Mouse (Mus musculus) limb, embryonic 15.5 days (tissue): ENCODE measurements at regions not wholly inside any gene's neighbourhood (a gene's known extent, or its start where the extent isn't known, plus 50 kb on each side); places are given as distances from the start of the nearest gene placed in this dataset. TPM values are rescaled to one million over a fixed set of nuclear protein-coding genes. Genes with fewer than 3 reads are reported as not detected.

Source experiments
- ATAC-seq: fragments of 200-750 bp; cut with Nextera tagmentation; 2 replicates; pipeline ENCODE4 v1.8.0; 2017; ENCODE audit warnings: low read depth, moderate TSS enrichment; ENCODE audit not compliant: insufficient number of reproducible peaks, low FRiP score, low TSS enrichment
- H3K27ac ChIP-seq: fragments of 300-500 bp; sonication (generic); 2 replicates; pipeline ENCODE4 v1.5.1; 2015; ENCODE audit warnings: moderate library complexity, mild to moderate bottlenecking, inconsistent platforms
- H3K27me3 ChIP-seq: fragments of 300-500 bp; sonication (generic); 2 replicates; pipeline ENCODE4 v1.6.1; 2015; ENCODE audit warnings: inconsistent platforms
- H3K36me3 ChIP-seq: fragments of 300-500 bp; sonication (generic); 2 replicates; pipeline ENCODE4 v1.6.1; 2015; ENCODE audit warnings: inconsistent platforms
- H3K4me1 ChIP-seq: fragments of 300-500 bp; sonication (generic); 2 replicates; pipeline ENCODE4 v1.6.1; 2015; ENCODE audit warnings: inconsistent platforms
- H3K4me2 ChIP-seq: fragments of 300-500 bp; sonication (generic); 2 replicates; pipeline ENCODE4 v1.6.1; 2015; ENCODE audit warnings: mild to moderate bottlenecking, inconsistent platforms
- H3K4me3 ChIP-seq: fragments of 300-500 bp; sonication (generic); 2 replicates; pipeline ENCODE4 v1.5.1; 2015; ENCODE audit warnings: mild to moderate bottlenecking, inconsistent platforms
- H3K9ac ChIP-seq: fragments of 300-500 bp; sonication (generic); 2 replicates; pipeline ENCODE4 v1.6.1; 2015; ENCODE audit warnings: inconsistent platforms
- H3K9me3 ChIP-seq: fragments of 300-500 bp; sonication (generic); 2 replicates; pipeline ENCODE4 v1.6.1; 2016; ENCODE audit warnings: inconsistent platforms
- WGBS: fragments of 180-500 bp; shearing (Covaris S2); methylation state at CpG from one replicate; pipeline ENCODE4 v1.1.7; 2015; 5-methylcytosine and 5-hydroxymethylcytosine counted together
- microRNA-seq: library from miRNA; unstranded; fragments of <30 nt; microRNA quantifications from one replicate; pipeline ENCODE4, GENCODE M21; 2016

DNA sequence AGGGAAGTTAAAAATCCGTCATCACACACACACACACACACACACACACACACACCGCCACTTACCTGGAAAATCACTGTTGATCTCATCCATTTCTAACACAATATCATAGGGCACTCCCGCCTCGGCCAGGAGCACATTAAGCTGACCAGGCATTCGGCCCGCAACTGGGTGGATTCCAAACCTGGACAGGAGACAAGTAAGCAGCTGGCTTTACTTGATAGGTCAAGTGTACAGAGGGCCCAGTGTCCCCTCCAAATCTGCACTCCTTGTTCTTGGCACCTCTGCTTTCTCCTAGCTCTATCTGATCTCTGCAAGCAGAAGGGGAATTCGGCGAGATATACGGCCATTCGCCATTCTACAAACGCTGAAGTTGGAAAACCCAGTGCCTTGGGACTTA, 88.6 kb upstream of the Paip1 start:
- Histone ChIP-seq H3K9me3 (no peaks in the 10 kb centered on the region), H3K36me3 (peaks cover 14% of the 10 kb centered on the region), H3K27me3 (no peaks in the 10 kb centered on the region), H3K4me2 (no peak overlapping the region), H3K4me3 (no peak overlapping the region), H3K27ac (no peak overlapping the region), H3K4me1 (no peaks in the 10 kb centered on the region), H3K9ac (no peak overlapping the region)
- WGBS = 85% methylated on average over 11 of the region's 11 CpGs
- no peak for ATAC-seq

DNA sequence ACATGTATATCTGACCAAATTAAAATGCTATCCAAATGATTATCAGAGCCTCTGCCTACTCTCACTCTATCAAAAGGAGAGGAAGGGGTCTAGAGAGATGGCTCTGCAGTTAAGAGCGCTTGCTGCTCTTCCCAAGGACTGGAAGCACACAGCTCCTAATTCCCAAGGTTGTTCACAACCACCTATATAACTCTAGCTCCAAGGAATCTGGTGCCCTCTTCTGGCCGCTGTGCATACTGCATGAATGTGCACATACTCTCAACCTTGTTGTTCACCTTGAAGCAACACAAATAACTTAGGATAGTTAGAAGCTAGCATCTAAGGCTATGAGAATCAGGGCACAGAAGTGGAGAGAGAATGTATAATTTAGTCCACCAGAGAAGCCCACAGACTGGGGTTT, 86.6 kb upstream of the Paip1 start:
- no peaks in the 10 kb centered on the region for H3K4me1 ChIP-seq
- no peak overlapping the region for H3K4me2 ChIP-seq
- no peak for ATAC-seq
- no peak overlapping the region for H3K9ac ChIP-seq
- H3K9me3 ChIP-seq = no peaks in the 10 kb centered on the region
- no peak overlapping the region for H3K27ac ChIP-seq
- WGBS = 37% methylated on average over 2 of the region's 2 CpGs
- H3K36me3 ChIP-seq = peaks cover 7% of the 10 kb centered on the region
- H3K27me3 ChIP-seq = no peaks in the 10 kb centered on the region
- H3K4me3 ChIP-seq = no peak overlapping the region

DNA sequence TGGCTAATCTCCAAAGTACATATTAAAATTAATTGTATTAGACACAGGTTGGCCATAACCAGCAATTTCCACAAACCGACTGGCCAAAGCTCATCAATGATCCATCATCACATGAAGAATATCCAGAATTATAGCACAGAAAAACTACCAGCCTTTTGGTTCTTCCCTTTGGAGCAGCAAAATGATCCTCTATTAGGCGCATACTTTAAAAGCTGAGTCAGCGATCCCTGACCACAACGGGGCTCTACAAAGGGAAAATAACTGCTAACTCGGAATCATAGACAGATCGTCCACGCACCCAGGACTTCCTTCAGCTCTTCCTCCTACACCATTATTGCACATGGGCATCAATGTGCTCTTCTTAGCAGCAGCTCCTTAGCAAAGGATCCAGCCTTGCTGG, 85.6 kb upstream of the Paip1 start:
- Histone ChIP-seq H3K27me3 (no peaks in the 10 kb centered on the region), H3K4me2 (no peak overlapping the region), H3K4me3 (no peak overlapping the region), H3K27ac (no peak overlapping the region), H3K9me3 (no peaks in the 10 kb centered on the region), H3K9ac (no peak overlapping the region), H3K36me3 (peaks cover 6% of the 10 kb centered on the region), H3K4me1 (no peaks in the 10 kb centered on the region)
- 84% methylated on average over 7 of the region's 7 CpGs for WGBS
- no peak for ATAC-seq

DNA sequence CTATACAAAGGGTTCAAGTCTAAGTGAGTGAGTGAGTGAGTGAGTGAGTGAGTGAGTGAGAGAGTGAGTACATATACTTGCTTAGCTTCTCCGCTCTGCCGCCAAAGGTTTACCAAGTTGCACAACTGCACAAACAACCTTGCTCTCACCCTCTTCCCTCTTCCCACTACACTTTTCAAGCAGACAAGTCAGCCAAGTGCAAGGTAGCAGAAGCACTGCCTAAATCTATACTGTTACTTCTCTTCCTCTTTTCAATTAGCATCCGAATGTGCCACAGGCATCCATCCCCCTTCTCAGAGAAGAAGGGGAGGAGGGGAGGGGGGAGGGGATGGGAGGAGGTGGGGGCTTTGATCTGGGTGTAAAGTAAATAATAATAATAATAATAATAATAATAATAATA, 80.4 kb upstream of the Paip1 start:
- no peaks in the 10 kb centered on the region for H3K9me3 ChIP-seq
- peaks cover 8% of the 10 kb centered on the region for H3K36me3 ChIP-seq
- no peak overlapping the region for H3K4me3 ChIP-seq
- no peak overlapping the region for H3K9ac ChIP-seq
- no peak overlapping the region for H3K27ac ChIP-seq
- no peaks in the 10 kb centered on the region for H3K27me3 ChIP-seq
- WGBS = 93% methylated on average over 3 of the region's 3 CpGs
- H3K4me1 ChIP-seq = no peaks in the 10 kb centered on the region
- no peak overlapping the region for H3K4me2 ChIP-seq
- no peak for ATAC-seq

DNA sequence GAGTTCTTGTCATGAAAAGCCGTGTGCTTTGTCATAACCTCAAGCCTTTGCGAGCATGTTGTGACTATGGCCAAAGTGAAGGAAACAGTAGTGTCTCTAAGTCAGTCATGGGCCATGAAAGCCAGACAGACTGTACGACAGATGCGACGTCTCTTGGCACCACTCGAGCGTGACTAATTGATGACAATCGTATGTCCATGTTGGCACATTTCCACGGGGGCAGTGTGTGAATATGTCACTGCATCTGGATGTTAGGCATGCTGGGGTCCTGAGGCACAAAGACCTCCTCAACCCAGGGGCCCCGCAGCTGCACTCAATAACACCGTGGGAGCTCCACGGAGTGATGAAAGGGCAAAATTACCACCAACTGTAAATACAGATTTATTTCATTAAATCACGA, 77.1 kb upstream of the Paip1 start:
- Histone ChIP-seq H3K4me3 (no peak overlapping the region), H3K27me3 (no peaks in the 10 kb centered on the region), H3K9ac (no peak overlapping the region), H3K36me3 (peaks cover 36% of the 10 kb centered on the region), H3K27ac (no peak overlapping the region), H3K4me1 (no peaks in the 10 kb centered on the region), H3K9me3 (no peaks in the 10 kb centered on the region), H3K4me2 (no peak overlapping the region)
- ATAC-seq = no peak
- WGBS = 38% methylated on average over 13 of the region's 13 CpGs

DNA sequence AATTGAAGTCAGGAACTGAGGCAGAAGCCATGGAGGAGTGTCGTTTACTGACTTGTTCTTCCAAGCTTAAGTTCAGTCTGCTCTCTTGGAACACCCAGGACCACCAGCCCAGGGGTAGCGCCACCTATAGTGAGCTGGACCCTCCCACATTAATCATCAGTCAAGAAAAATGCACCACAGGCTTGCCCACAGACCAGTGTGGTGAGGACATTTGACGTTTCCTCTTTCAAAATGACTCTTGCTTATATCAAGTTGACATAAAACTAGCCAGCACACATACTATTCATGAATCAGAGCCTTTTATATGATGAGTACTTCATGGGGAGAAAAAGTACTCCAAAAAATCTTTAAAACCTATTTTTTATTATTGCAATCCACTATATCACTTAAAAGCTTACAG, 69.7 kb upstream of the Paip1 start:
- Histone ChIP-seq H3K4me2 (no peak overlapping the region), H3K36me3 (peaks cover 51% of the 10 kb centered on the region), H3K4me1 (no peaks in the 10 kb centered on the region), H3K9me3 (no peaks in the 10 kb centered on the region), H3K9ac (no peak overlapping the region), H3K4me3 (no peak overlapping the region), H3K27ac (no peak overlapping the region), H3K27me3 (no peaks in the 10 kb centered on the region)
- ATAC-seq = no peak
- WGBS = 83% methylated on average over 3 of the region's 3 CpGs

DNA sequence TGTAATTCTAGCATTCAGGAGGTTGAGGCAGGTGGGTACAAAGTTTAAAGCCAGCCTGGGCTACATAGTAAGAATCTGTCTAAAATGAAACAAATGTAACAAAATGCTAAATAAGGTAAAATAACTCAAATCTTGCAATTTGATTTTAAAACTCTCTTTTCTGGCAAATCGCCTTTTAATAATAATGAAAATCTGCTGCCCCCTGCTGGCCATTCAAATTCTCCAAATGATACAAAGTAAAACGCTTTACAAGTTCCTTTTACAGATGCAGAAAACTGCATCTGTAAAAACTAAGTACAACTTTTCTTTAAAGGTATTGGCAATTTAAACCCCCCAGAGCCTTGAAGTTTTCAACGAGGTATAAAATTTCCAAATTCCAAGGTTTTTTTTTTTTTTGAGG, 65.0 kb upstream of the Paip1 start:
- 32% methylated on average over 3 of the region's 3 CpGs for WGBS
- no peak for ATAC-seq
- Histone ChIP-seq H3K9ac (no peak overlapping the region), H3K4me1 (no peaks in the 10 kb centered on the region), H3K27ac (no peak overlapping the region), H3K9me3 (no peaks in the 10 kb centered on the region), H3K36me3 (peaks cover 31% of the 10 kb centered on the region), H3K4me2 (no peak overlapping the region), H3K27me3 (no peaks in the 10 kb centered on the region), H3K4me3 (no peak overlapping the region)

DNA sequence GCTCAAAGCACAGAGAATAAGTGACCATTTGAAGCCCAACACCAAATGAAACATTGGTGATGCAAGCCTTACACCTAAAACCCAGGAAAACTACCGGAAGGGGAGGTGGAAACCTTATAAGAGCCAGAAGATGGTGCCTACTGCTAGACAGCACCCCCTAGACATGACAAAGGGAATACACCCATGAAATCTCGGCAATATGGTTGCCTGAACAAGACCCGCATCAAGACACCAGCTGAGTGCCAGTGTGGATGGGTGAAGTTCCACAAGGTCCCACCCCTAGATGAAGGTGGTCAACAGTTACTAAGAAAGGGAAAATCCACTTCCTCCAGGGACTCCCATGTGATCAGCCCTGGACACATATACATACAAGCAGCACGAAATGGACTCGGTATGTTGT, 64.2 kb upstream of the Paip1 start:
- WGBS = 89% methylated on average over 5 of the region's 5 CpGs
- no peak for ATAC-seq
- no peak overlapping the region for H3K9ac ChIP-seq

DNA sequence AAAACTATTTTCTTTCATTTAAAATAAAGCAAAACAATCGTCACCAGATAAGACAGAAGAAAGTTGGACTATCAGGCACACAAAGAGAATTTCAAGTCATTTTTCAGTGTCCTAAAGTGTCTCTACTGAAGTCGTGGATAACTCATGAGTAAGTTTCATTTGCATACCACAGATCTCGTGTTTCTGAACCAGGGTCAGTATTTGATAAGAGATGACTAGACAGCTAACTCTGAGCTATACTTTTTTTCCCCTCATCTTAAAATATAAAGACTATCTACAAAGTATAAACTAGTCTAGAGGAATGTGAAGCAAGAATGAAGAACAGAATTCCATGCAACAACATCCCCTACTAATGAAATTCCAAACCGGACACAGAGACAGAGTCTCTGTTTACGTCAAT, 60.9 kb upstream of the Paip1 start:
- Histone ChIP-seq H3K9ac (no peak overlapping the region), H3K27ac (no peak overlapping the region), H3K4me1 (no peaks in the 10 kb centered on the region), H3K4me2 (no peak overlapping the region), H3K4me3 (no peak overlapping the region), H3K36me3 (peaks cover 40% of the 10 kb centered on the region), H3K27me3 (no peaks in the 10 kb centered on the region), H3K9me3 (no peaks in the 10 kb centered on the region)
- ATAC-seq = no peak
- 81% methylated on average over 5 of the region's 5 CpGs for WGBS

More for the DNA sequence above, 64.2 kb upstream of the Paip1 start:
- Histone ChIP-seq H3K4me3 (no peak overlapping the region), H3K4me2 (no peak overlapping the region), H3K27me3 (no peaks in the 10 kb centered on the region), H3K27ac (no peak overlapping the region), H3K36me3 (peaks cover 33% of the 10 kb centered on the region), H3K9me3 (no peaks in the 10 kb centered on the region), H3K4me1 (no peaks in the 10 kb centered on the region)

DNA sequence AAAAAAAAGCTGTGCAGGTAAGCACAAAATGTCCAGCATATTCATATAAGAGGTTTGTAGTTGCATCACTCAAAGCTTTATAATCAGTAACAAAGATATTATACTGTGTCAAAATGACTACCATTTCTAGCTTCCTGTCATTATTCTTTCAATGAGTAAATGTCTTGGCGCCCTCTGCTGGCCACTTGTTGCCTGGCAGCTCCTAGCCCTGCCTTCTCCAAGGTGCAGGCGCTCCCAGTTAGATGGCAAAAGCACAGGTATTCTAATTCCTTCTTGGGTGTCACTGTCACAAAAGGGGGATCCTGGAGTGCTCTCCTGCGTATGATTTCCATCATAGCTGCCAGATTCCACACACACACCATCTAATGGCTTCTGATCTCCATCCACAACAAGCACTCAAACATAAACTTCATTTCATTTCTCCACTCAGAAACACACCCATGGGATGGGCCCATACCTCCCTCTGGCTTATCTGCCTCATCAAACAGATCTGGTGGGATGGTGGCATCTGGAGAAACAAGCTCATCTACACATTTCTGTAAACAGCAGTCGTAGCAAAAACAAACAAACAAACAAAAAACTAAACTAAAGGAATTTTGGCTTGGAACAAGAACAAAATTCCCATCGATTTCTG, 49.9 kb upstream of the Paip1 start:
- no peak overlapping the region for H3K4me3 ChIP-seq
- no peaks in the 10 kb centered on the region for H3K27me3 ChIP-seq
- H3K9me3 ChIP-seq = no peaks in the 10 kb centered on the region
- no peak for ATAC-seq
- no peaks in the 10 kb centered on the region for H3K4me1 ChIP-seq
- WGBS = 47% methylated on average over 5 of the region's 5 CpGs
- H3K36me3 ChIP-seq = peaks cover 27% of the 10 kb centered on the region
- no peak overlapping the region for H3K9ac ChIP-seq
- no peak overlapping the region for H3K27ac ChIP-seq
- no peak overlapping the region for H3K4me2 ChIP-seq

Small RNAs in the stretch of these regions (microRNA-seq; reads per million reads assigned to microRNA genes)
- gene Gm44488 = not detected
